Mouse (Mus musculus) right cerebral cortex, postnatal 10 days (tissue): Measurements from ENCODE around the gene Phgr1.

ENCODE experiments used
- DNase-seq, 2 experiments: peaks; one replicate each; pipeline ENCODE4 v3.0.0; 2021; ENCODE audit warnings: low spot score in 2 of 2

Gene Phgr1

DNA sequence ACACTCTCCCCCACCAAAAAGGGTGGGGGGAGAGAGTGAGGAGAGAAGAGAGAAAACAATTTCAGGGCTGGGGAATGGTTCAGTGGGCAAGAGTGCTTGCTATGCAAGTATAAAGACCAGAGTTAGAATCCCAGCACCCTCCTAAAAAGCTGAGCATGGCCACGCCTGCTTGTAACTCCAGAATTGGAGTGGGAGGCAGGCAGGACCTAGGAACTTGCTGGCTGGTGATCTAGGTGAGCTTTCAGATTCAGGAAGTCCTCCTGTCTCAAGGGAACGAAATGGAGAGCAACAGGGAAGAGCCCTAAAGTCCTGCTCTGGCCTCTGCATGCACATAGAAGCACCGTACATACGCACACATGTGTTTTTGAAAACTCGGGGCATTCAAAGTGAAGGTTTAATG is 50.2 kb downstream of the Phgr1 start:
- DNase-seq = no peak

DNA sequence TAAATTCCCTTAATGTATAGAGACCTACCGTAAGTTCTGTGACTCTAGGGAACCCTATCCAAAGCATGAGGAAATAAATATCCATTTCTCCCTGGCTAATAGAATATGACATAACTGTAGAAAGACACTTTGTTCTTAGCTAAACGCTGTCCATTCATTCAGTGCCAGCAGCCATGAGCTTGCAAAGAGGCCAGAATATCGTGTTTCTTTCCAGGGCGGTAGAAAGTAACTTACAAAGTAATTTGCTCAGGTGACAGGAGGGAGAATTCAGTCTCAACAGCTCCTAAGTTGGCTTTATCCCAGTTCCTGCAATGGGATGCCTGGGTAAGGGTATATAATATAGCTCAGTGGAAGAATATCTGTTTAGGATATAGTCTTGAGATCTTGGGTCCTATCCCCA is 51.8 kb downstream of the Phgr1 start:
- DNase-seq = no peak
